Mouse (Mus musculus) heart, postnatal 36 days (tissue): ENCODE results near the gene Pcdh7. TPM values are rescaled to one million over a fixed set of nuclear protein-coding genes. Genes with fewer than 3 reads are reported as not detected.
"Not testable (repeated sequence)": the region's sequence is repeated elsewhere in the genome, so short reads cannot be mapped to it uniquely, and the experiment has no call there.

Source experiments
- DNase-seq, 2 experiments: peaks; one replicate each; pipeline ENCODE4 v3.0.0; 2021 to 2022
- intact Hi-C: fragments of 180-260 bp; cut with DNase I; formaldehyde crosslinking; loops from one replicate; pipeline ENCODE4 v1.15.1; 2025
- total RNA-seq, 2 experiments: library from RNA; stranded (reverse); gene quantifications; 2 replicates each; pipeline ENCODE4 v1.2.3; 2021

Gene Pcdh7
- total RNA-seq, 2 experiments from 2014 or later: 105 to 107 TPM

DNA sequence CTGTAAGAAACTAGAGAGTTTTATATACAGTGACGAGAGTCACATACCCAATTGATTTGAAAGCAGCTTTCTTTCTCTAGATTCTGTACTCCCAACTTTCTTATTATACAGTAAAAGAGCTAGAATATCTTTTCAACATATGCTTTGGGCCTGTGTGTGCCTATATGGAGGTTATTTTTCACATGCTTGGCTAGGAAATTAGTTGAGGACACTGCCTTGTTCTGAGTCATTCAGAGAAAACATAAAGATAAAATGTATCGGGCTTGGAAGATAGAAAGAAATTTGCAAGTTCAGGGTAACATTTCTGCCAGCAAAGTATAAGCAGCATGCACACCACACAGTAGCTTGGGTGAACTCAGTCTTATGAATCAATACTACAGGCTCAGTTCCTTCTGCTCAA lies 364.5 kb downstream of the Pcdh7 start:
- no peak for DNase-seq
- intact Hi-C loops: loop anchor here (2.0 kb wide), 1 partner anchor 363 kb away; no protein-coding TSS in a partner anchor

- no peak for DNase-seq
Observed at GRCm38 (mm10) chr5:58083056-58083455, 365.3 kb downstream of the Pcdh7 start.

GRCm38 (mm10) chr5:58083972-58084371 lies 366.2 kb downstream of the Pcdh7 start:
- peak in 1 of 2 experiments; percentile 10 for DNase-seq
- intact Hi-C loops: loop anchor here (2.0 kb wide), 1 partner anchor 365 kb away; no protein-coding TSS in a partner anchor

More at GRCm38 (mm10) chr5:58083056-58083455, 365.3 kb downstream of the Pcdh7 start:
- intact Hi-C loops: loop anchor here (2.0 kb wide), 1 partner anchor 364 kb away; no protein-coding TSS in a partner anchor

- no peak for DNase-seq
- intact Hi-C loops: no loop called here
Observed at GRCm38 (mm10) chr5:58108665-58109364, 391.0 kb downstream of the Pcdh7 start.

DNA sequence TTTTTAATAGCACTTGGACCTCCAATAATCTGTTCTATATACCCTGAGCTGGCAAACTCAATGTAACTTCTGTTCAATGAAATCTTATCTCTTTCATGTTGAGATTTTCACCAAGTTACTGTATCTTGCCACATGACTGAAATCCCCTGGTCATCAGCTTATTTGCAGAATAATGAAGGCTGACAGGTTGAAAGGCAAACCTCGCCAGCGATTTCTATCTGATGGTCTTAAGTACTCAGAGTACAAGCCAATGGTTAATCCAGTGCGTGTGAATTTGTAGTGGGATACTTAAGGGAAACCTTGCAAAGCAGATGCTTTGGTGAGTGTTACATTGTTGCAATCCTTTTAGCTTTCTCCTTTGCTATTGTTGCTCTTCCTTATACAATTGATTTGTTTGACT lies 398.3 kb downstream of the Pcdh7 start:
- DNase-seq: no peak
- intact Hi-C loops: no loop called here

- DNase-seq: no peak
- intact Hi-C loops: no loop called here
Observed at GRCm38 (mm10) chr5:58117896-58118295, 400.1 kb downstream of the Pcdh7 start.

DNA sequence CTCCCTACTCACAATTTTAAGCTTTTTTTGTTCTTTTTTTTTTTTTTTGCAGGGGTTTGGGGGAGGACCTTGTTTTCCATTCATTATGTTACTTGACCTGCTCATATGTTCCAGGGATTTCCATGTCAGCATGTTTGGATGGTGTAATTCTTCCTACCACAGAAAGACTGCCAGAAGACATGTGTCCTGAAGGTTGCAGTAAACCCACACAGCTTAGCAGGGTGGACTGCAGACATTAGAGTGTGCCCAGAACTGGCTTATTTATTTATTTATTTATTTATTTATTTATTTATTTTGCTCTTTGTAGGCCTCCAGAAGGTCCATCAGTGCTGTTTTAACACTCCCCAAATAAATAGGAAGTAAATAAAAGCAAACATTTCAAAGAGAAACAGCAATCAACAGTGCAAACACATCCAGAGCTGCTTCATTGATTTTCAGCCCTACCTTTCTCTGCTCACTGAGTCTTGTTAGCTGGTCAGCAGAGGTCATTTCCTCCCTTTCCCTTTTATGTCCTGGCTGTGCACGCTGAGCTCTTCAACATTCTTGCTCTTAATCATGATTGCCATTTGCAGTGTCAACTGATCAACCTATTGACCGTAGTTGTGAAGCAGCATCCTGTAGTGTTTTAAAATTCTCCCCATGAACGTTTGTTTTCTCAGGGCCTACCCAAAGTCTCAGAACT lies 401.3 kb downstream of the Pcdh7 start:
- no peak for DNase-seq
- intact Hi-C loops: no loop called here

GRCm38 (mm10) chr5:58143897-58144296 lies 426.1 kb downstream of the Pcdh7 start:
- intact Hi-C loops: no loop called here
- no peak for DNase-seq

- intact Hi-C loops: no loop called here
- no peak for DNase-seq
Observed at GRCm38 (mm10) chr5:58153966-58154365, 436.2 kb downstream of the Pcdh7 start.

DNA sequence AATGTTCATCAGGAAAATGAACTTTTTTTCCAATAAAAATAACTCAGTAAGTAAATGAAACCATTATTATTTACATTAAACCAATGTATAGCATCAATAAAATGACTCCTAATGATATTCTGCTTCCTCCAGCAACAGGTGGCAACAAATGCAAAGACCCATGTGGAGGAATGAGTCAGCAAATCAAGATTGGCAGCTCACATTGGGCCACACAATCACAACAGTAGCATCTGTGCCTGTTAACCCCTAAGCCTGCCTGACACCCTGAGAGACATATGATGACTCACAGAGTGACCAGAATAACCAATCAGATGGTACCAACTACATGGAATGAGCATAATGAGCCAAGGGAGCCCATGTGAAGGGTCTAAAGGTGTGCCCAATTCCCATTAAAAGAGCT lies 454.5 kb downstream of the Pcdh7 start:
- intact Hi-C loops: no loop called here
- no peak for DNase-seq

DNA sequence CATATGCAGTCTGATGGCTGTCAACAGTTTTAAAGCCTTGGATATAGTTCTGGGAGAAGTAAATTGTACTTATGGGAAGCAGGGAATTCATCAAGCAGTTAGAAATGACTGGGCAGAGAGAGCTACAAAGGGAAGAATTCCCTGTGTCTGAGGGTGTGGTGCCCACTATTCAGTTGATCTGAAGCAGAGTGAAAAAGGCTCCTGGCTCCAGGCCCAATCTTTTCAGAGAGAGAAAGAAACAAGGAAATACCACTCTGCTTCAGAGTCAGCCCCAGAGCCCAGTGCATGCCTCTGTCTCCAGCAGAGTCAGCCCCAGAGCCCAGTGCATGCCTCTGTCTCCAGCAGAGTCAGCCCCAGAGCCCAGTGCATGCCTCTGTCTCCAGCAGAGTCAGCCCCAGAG lies 456.6 kb downstream of the Pcdh7 start:
- DNase-seq, intact Hi-C loops: not testable (repeated sequence)

DNA sequence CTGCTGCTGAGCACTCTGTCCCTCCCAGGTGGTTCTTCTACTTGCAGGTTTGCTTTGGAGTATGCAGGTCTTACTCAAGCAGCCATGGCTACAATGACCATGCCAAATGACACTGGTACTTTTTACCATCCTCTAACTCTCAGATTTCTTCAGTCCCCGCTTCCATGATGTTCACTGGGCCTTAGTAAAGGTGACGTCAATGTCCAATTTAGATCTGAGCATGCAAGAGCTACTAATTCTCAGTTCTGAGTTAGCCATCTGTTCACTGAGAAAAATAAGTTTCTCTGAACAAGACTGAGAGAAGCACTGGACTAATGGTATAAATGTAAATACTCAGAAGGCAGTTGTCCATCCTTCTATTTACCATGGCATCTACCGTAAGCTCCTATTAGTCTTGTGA lies 457.8 kb downstream of the Pcdh7 start:
- no peak for DNase-seq
- intact Hi-C loops: no loop called here
